Mouse (Mus musculus): ENCODE data around the gene Gm17509.
"Not testable (repeated sequence)": the region's sequence is repeated elsewhere in the genome, so short reads cannot be mapped to it uniquely, and the experiment has no call there.

Gene Gm17509

GRCm38 (mm10) chr13:117208236-117208635, 12.6 kb downstream of the Gm17509 start, which contains the start of gene Emb:
Gene Emb, plus strand, starts transcription at chr13:117208536.
- no peak for DNase-seq (ENCODE audit: inconsistent age in 2 of 2, low spot score in 1 of 2)

- no peak for DNase-seq (ENCODE audit: inconsistent age in 2 of 2, low spot score in 1 of 2)
Measured at GRCm38 (mm10) chr13:117206066-117206465, 14.8 kb downstream of the Gm17509 start.

DNA sequence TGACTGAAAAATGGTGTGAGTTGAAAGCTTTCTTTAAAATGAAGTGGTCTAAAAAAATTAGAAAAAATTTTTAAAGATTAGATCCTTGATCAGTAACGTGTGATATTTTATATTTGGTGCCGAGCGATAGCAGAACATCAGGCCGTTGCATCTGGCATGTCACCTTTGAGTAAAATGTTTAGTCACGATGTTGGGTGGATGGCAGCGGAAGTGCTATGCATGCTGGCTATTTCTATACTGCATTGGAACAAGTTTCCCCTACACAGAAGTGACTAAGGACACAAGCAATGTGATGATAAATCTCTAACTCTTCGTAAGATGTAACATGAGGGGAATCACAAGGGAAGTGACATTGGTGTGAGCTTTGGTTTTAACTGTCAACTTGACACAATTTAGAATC, 16.2 kb downstream of the Gm17509 start:
- DNase-seq (ENCODE audit: inconsistent age in 2 of 2, low spot score in 1 of 2), result no peak

- peak; percentile 69 to 77 for DNase-seq (ENCODE audit: inconsistent age in 2 of 2, low spot score in 1 of 2)
Measured at GRCm38 (mm10) chr13:117202755-117203471, 18.0 kb downstream of the Gm17509 start.

DNA sequence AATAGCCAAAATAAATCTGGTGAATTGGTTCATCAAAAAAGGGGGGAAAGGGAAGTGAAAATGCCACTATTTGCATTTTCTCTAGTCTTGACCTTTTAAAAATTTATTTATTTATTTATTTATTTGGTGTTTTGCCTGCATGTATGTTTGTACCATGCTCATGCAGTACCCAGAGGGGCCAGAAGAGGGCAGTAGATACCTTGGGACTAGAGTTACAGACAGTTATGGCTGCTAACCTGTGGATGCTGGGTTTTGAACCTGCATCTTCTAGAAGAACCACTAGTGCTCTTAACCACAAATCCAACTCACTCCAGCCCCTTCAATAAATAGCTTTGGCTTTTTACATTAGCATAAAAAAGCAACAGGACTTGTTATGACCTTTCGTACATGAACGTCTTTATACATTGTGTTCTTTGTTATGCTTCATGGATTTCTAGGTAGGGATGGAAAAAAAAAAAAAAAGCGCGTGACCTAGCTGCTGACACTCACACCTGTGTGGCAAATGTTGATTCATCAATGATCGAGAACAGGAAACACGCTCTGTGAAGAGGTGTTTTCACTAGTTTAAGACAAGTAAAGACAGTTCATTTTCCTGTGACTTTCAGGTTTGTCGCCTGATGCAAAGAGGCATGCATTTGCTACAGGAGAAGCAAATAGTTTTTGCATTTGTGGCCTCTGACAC, 22.3 kb downstream of the Gm17509 start:
- DNase-seq (ENCODE audit: inconsistent age in 2 of 2, low spot score in 1 of 2), result peak; percentile 64 to 93

DNA sequence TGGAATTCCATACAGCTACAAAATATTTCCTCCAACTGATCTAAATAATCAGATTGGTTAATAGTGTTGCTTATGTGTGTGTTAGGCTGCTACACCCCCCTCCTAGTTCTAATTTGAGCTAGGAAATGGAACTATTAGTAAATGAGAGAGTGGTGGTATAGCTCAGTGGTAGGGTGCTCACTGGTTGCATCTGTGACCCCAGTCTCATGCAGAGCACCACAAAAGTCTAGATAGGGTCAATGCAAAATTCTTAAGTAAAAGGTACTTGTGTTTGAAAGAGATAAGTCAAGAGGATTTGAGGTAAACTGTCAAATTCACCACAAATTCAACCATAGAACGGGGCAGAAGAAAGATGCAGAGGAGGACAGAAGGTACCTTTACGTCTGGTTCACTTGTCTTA, 23.2 kb downstream of the Gm17509 start:
- no peak for DNase-seq (ENCODE audit: inconsistent age in 2 of 2, low spot score in 1 of 2)

DNA sequence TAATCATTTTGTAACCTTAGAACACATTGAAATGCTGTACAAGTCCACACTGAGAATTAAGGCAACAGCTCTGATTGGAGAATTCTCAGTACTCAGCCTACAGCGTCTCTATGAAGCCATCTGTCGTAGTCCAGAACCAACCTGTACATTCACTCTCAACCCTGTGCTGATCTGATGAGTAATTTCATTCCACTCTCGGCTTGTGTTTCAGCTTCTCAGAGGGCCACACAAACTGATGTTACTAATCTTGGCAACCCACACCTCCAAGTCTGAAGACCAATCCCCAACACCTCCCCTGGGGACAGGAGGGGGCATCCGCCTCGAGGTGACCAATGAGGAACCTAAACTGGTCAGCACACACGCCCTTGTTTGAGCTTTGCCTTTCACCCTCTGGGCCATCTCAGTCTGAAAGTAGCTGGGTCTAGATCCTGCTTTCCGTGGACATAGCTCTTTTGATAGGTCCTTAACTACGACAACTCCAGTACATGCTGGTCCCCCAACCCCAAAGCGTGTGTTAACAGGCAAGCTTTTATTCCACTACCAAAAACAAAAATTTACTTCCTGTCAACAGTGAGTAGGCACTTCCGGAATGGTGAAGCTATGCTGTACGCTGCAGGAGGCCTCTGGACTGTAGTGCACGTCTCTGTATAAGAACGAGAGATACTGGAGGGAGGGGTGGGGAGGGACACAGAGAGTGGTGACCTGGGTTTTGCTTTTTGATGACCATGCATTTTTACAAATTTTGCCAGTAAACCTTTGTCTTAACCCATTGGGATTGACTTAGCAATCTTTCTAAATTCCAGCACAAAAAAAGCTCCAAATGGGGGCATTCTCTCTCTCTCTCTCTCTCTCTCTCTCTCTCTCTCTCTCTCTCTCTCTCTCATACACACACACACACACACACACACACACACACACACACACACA, 25.0 kb downstream of the Gm17509 start:
- no peak for DNase-seq (ENCODE audit: inconsistent age in 2 of 2, low spot score in 1 of 2)

DNA sequence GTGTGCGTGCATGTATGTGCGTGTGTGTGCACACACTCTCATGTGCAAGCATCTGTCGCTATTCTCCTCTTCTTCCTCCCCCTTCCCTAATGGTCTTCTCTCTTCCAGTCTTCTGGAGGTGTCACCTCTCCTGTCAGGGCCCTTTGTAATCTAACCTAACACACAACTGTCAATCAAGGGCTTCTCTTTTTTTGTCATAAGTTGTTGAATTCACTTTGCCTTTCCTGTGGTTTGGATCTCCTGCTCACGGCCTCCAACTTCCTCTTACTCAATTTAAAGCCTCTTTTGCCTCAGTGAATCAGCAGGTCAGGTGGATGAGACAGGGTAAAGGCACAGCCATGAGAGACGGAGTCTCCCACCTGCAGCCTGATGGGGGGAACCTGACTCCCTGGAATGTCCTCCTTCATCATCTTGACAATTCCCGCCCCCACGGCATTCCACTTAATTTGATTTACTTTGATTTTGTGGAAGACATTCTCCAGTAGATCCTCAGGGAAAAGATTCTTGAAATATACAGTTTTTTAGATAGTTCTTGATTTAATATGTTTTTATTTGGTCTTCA, 27.4 kb downstream of the Gm17509 start:
- DNase-seq (ENCODE audit: inconsistent age in 2 of 2, low spot score in 1 of 2), result no peak

DNA sequence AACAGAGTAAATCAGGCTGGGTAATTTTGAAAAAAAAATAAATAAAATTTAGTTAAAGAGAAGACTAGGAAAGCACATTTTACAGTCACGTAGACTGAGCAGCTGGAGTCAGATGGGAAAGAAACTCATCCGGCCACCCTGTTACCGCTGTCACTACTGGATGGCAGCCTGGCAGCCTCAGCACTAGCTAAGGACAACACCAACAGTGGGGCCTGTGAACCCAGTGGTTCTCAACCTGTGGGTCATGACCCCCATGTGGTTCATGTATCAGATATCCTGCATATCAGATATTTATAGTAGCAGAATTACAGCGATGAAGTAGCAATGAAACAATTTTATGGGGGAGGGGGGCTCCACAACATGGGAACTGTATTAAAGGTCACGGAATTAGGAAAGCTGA, 28.7 kb downstream of the Gm17509 start:
- DNase-seq (ENCODE audit: inconsistent age in 2 of 2, low spot score in 1 of 2), result no peak

- no peak for DNase-seq (ENCODE audit: inconsistent age in 2 of 2, low spot score in 1 of 2)
Measured at GRCm38 (mm10) chr13:117185329-117185728, 35.5 kb downstream of the Gm17509 start.

DNA sequence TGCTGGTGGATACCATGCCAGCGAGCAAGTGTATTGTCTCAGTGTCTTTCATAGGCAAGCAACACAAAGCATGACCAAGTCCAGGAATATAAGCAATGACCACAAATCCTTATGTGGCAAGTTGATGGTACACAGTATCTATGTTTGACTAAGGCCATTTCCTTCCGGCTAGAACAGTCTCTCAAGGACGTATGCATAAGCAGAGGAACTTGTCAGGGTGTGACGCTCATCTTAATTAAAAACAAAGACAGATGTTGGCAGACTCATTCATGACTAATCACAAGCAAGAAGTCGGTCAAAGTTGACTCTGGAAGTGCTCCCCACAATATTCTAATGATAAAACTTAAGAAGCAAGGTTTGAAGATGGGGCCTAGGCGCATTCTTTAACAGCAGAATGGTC, 37.6 kb downstream of the Gm17509 start:
- DNase-seq (ENCODE audit: inconsistent age in 2 of 2, low spot score in 1 of 2), result no peak

GRCm38 (mm10) chr13:117180912-117181311, 40.0 kb downstream of the Gm17509 start:
- DNase-seq (ENCODE audit: inconsistent age in 2 of 2, low spot score in 1 of 2), result not testable (repeated sequence)

Measured in adrenal gland, adult (tissue).